In genomic region chr3:146162197-146162596, GRCm38 (mm10) we compare ENCODE assay signal across 35 mouse cellular contexts. TPM values are rescaled to one million over a fixed set of nuclear protein-coding genes. Genes with fewer than 3 reads are reported as not detected.
DNase-seq lines count a peak whose midpoint lies in the region; ATAC-seq lines count a peak whose summit lies in the region.
"Had no signal": no experiment of that assay in that cellular context is flagged by ENCODE, and none has a peak within 500 bp of the region (broad histone marks: within the 10 kb centered on the region; RNA-seq: fewer than 3 reads in every experiment).

No protein-coding gene starts in this region.

- H3K4me2 ChIP-seq in stomach, embryonic 16.5 days (ENCODE audit: low read depth, low read length): no peak overlapping the region
- H3K4me2 ChIP-seq: embryonic facial prominence, embryonic 13.5 days; hindbrain, embryonic 15.5 days; limb, embryonic 15.5 days; liver, embryonic 13.5 days; midbrain, embryonic 11.5 days; neural tube, embryonic 12.5 days had no signal

- H3K9ac ChIP-seq in stomach, embryonic 16.5 days (ENCODE audit: low read length): no peak overlapping the region
- H3K9ac ChIP-seq: embryonic facial prominence, embryonic 13.5 days; forebrain, postnatal 0 days; hindbrain, embryonic 15.5 days; limb, embryonic 15.5 days; liver, embryonic 13.5 days; neural tube, embryonic 12.5 days had no signal

- H3K27me3 ChIP-seq in stomach, embryonic 16.5 days (ENCODE audit: control insufficient read depth, insufficient read depth, low read length): no peaks in the 10 kb centered on the region
- H3K27me3 ChIP-seq in forebrain, embryonic 10.5 days (ENCODE audit: poor library complexity, severe bottlenecking): 0 out of 2 replicates have a peak, but pooled peaks cover under 1% of the 10 kb centered on the region
- H3K27me3 ChIP-seq: hindbrain, embryonic 15.5 days; limb, embryonic 15.5 days; liver, embryonic 13.5 days; neural tube, embryonic 12.5 days had no signal

- H3K27ac ChIP-seq in stomach, embryonic 16.5 days (ENCODE audit: low read length): no peak overlapping the region
- H3K27ac ChIP-seq in forebrain, embryonic 10.5 days: no peak overlapping the region
- H3K27ac ChIP-seq: embryonic facial prominence, embryonic 13.5 days; hindbrain, embryonic 10.5 days; hindbrain, embryonic 15.5 days; limb, embryonic 10.5 days; limb, embryonic 15.5 days; liver, embryonic 13.5 days; neural tube, embryonic 12.5 days had no signal

- ATAC-seq in stomach, embryonic 16.5 days (ENCODE audit: insufficient read depth, low FRiP score): peak; percentile 25; the same call in 1 of the 2 replicates
- ATAC-seq in megakaryocyte, adult 5-6 weeks (ENCODE audit: poor library complexity, severe bottlenecking): no peak
- ATAC-seq in megakaryocyte progenitor cell, adult 5-6 weeks (replicated peaks; ENCODE audit: poor library complexity): no peak
- ATAC-seq: forebrain, postnatal 0 days; inflammation-experienced regulatory T-cells, adult 6 months had no signal

- WGBS in stomach, embryonic 16.5 days: 69% methylated on average over 4 of the region's 4 CpGs
- WGBS in forebrain, embryonic 10.5 days: 91% methylated on average over 4 of the region's 4 CpGs

- peak; percentile 21 for DNase-seq in 3T3-L1 (ENCODE audit: low read depth, low spot score)
- DNase-seq in ES-CJ7 (ENCODE audit: low read depth, low spot score): peak; percentile 39
- DNase-seq in adipocyte (ENCODE audit: low spot score): peak; percentile 12
- DNase-seq in forebrain, embryonic 10.5 days (ENCODE audit: extremely low spot score, low spot score): no peak
- DNase-seq: adrenal gland, postnatal 14 days; B cell, adult 2 months; cerebellum, adult 11 months; cerebellum, adult 9-10 months; forebrain, postnatal 0 days; heart, postnatal 14 days; kidney, adult 9 months; kidney, postnatal 10 days; layer of hippocampus, adult 9-11 months; liver, embryonic 13.5 days; lung, adult 18-20 months; lung, postnatal 14 days; thymus, adult 2 months; thymus, postnatal 36 days had no signal

- H3K4me1 ChIP-seq in stomach, embryonic 16.5 days (ENCODE audit: control insufficient read depth, insufficient read depth, low read length): no peaks in the 10 kb centered on the region
- H3K4me1 ChIP-seq in forebrain, embryonic 10.5 days: peaks cover 6% of the 10 kb centered on the region; the same call in 1 of the 2 replicates
- H3K4me1 ChIP-seq: embryonic facial prominence, embryonic 13.5 days; hindbrain, embryonic 15.5 days; limb, embryonic 15.5 days; liver, embryonic 13.5 days; neural tube, embryonic 12.5 days had no signal

- no peaks in the 10 kb centered on the region for H3K9me3 ChIP-seq in stomach, embryonic 16.5 days (replicated peaks; ENCODE audit: control insufficient read depth, low read length)
- no peaks in the 10 kb centered on the region for H3K9me3 ChIP-seq in forebrain, embryonic 10.5 days
- H3K9me3 ChIP-seq: hindbrain, embryonic 10.5 days; hindbrain, embryonic 15.5 days; limb, embryonic 10.5 days; limb, embryonic 15.5 days; liver, embryonic 13.5 days; neural tube, embryonic 12.5 days had no signal

- H3K36me3 ChIP-seq in stomach, embryonic 16.5 days (ENCODE audit: control insufficient read depth, insufficient read depth, low read length): no peaks in the 10 kb centered on the region
- H3K36me3 ChIP-seq in forebrain, embryonic 10.5 days (replicated peaks): no peaks in the 10 kb centered on the region
- H3K36me3 ChIP-seq: embryonic facial prominence, embryonic 13.5 days; hindbrain, embryonic 10.5 days; hindbrain, embryonic 15.5 days; limb, embryonic 10.5 days; limb, embryonic 15.5 days; neural tube, embryonic 12.5 days had no signal

- H3K4me3 ChIP-seq in stomach, embryonic 16.5 days (replicated peaks; ENCODE audit: low read length): no peak overlapping the region
- H3K4me3 ChIP-seq in forebrain, embryonic 10.5 days: no peak overlapping the region
- H3K4me3 ChIP-seq: embryonic facial prominence, embryonic 13.5 days; hindbrain, embryonic 10.5 days; hindbrain, embryonic 15.5 days; limb, embryonic 10.5 days; limb, embryonic 15.5 days; liver, embryonic 13.5 days; myocyte; neural tube, embryonic 12.5 days had no signal

RNA-seq across cellular contexts. Expression of gene Mcoln2, which starts 12.6 kb away (rescaled TPM):
- polyA plus RNA-seq in stomach, embryonic 16.5 days (2015; fragmentation: Nextera tagmentation; extraction: Ambion mirVana): 2.2 and 2.5 TPM in 2 replicates
- 0.47 and 3.3 TPM in 2 replicates for total RNA-seq in megakaryocyte, adult 5-6 weeks (2015)
- 0.33 and 2.2 TPM in 2 replicates for total RNA-seq in megakaryocyte, adult 5-6 weeks (2017)
- total RNA-seq in megakaryocyte progenitor cell, adult 5-6 weeks (2015): 0.32 and 2.0 TPM in 2 replicates
- 2.1 and 4.0 TPM in 2 replicates for total RNA-seq in megakaryocyte progenitor cell, adult 5-6 weeks (2017)
- 0.25 and 0.30 TPM in 2 replicates for polyA plus RNA-seq in forebrain, embryonic 10.5 days (2016; fragmentation: Nextera tagmentation; extraction: Ambion mirVana)
- polyA plus RNA-seq: myocyte had no signal

RNA-seq across cellular contexts. Expression of gene Mcoln3, which starts 44.9 kb away (rescaled TPM):
- 5.7 and 9.9 TPM in 2 replicates for polyA plus RNA-seq in stomach, embryonic 16.5 days (2015; fragmentation: Nextera tagmentation; extraction: Ambion mirVana)
- total RNA-seq in megakaryocyte, adult 5-6 weeks (2015): not detected in 2 replicates
- total RNA-seq in megakaryocyte, adult 5-6 weeks (2017): 0.07 TPM in 1 of 2 replicates, not detected in the other
- total RNA-seq in megakaryocyte progenitor cell, adult 5-6 weeks (2015): 0.07 TPM in 1 of 2 replicates, not detected in the other
- 0.21 and 0.44 TPM in 2 replicates for total RNA-seq in megakaryocyte progenitor cell, adult 5-6 weeks (2017)
- polyA plus RNA-seq in forebrain, embryonic 10.5 days (2016; fragmentation: Nextera tagmentation; extraction: Ambion mirVana): 6.3 and 7.1 TPM in 2 replicates
- total RNA-seq: adrenal gland, postnatal 14 days; gastrocnemius, adult 8-10 months; left cerebral cortex, postnatal 10 days had no signal
- polyA plus RNA-seq: myocyte had no signal

RNA-seq across cellular contexts. Expression of gene Wdr63, which starts 54.3 kb away (rescaled TPM):
- polyA plus RNA-seq in stomach, embryonic 16.5 days (2015; fragmentation: Nextera tagmentation; extraction: Ambion mirVana): 0.31 and 0.50 TPM in 2 replicates
- total RNA-seq in megakaryocyte, adult 5-6 weeks (2015): not detected in 2 replicates
- not detected in 2 replicates for total RNA-seq in megakaryocyte, adult 5-6 weeks (2017)
- not detected in 2 replicates for total RNA-seq in megakaryocyte progenitor cell, adult 5-6 weeks (2015)
- total RNA-seq in megakaryocyte progenitor cell, adult 5-6 weeks (2017): not detected in 2 replicates
- polyA plus RNA-seq in forebrain, embryonic 10.5 days (2016; fragmentation: Nextera tagmentation; extraction: Ambion mirVana): not detected in 2 replicates
- total RNA-seq: common myeloid progenitor, adult 5-6 weeks; gastrocnemius, adult 8-10 months had no signal
- polyA plus RNA-seq: heart, embryonic 14.5 days; limb, embryonic 10.5 days; limb, embryonic 15.5 days; midbrain, embryonic 11.5 days; stomach, embryonic 14.5 days had no signal

RNA-seq across cellular contexts. Expression of gene Lpar3, which starts 58.6 kb away (rescaled TPM):
- polyA plus RNA-seq in stomach, embryonic 16.5 days (2015; fragmentation: Nextera tagmentation; extraction: Ambion mirVana): 1.3 and 1.4 TPM in 2 replicates
- 0.14 TPM in 1 of 2 replicates, not detected in the other for total RNA-seq in megakaryocyte, adult 5-6 weeks (2015)
- not detected in 2 replicates for total RNA-seq in megakaryocyte, adult 5-6 weeks (2017)
- total RNA-seq in megakaryocyte progenitor cell, adult 5-6 weeks (2015): not detected in 2 replicates
- not detected in 2 replicates for total RNA-seq in megakaryocyte progenitor cell, adult 5-6 weeks (2017)
- 0.47 and 0.52 TPM in 2 replicates for polyA plus RNA-seq in forebrain, embryonic 10.5 days (2016; fragmentation: Nextera tagmentation; extraction: Ambion mirVana)
- total RNA-seq: common myeloid progenitor, adult 5-6 weeks had no signal
